Mouse (Mus musculus) gastrocnemius, postnatal 4 days (tissue): ENCODE measurements around the gene 5730409E04Rik. TPM values are rescaled to one million over a fixed set of nuclear protein-coding genes. Genes with fewer than 3 reads are reported as not detected.

Experiments used
- DNase-seq, 2 experiments: peaks; one replicate each; pipeline ENCODE4 v3.0.0; 2021 to 2022; ENCODE audit warnings: low spot score in 2 of 2, mixed read lengths in 2 of 2
- long read RNA-seq, 2 experiments: library from polyadenylated mRNA; stranded (forward); transcript quantifications; one replicate each; pipeline ENCODE4 v2.0.0; 2021
- total RNA-seq, 2 experiments: library from RNA; stranded (reverse); gene quantifications; 2 replicates each; pipeline ENCODE4 v1.2.3; 2021

5730409E04Rik gene
- total RNA-seq = 10 to 100 TPM; 12.4 to 13.0 TPM
- long read RNA-seq, experiment 1 = 0 reads
- long read RNA-seq, experiment 2, partial matches to known transcripts = 0 of 1 reads
- long read RNA-seq, experiment 2, other reads (novel, unspliced or antisense) = 1 of 1 reads

GRCm38 (mm10) chr4:126609606-126610181 is at the start of gene 5730409E04Rik:
TSS of gene 5730409E04Rik (plus strand) at chr4:126609818.
- peak; percentile 76 to 84 for DNase-seq

- no peak for DNase-seq
Observed at GRCm38 (mm10) chr4:126563798-126564197, 45.8 kb upstream of the 5730409E04Rik start.

GRCm38 (mm10) chr4:126567243-126567642 is 42.4 kb upstream of the 5730409E04Rik start:
- no peak for DNase-seq

GRCm38 (mm10) chr4:126569783-126570182 is 39.8 kb upstream of the 5730409E04Rik start:
- DNase-seq = no peak

- DNase-seq = no peak
Observed at GRCm38 (mm10) chr4:126576281-126576680, 33.3 kb upstream of the 5730409E04Rik start.

- DNase-seq = no peak
Observed at GRCm38 (mm10) chr4:126577920-126578319, 31.7 kb upstream of the 5730409E04Rik start.

- DNase-seq = no peak
Observed at GRCm38 (mm10) chr4:126579077-126579476, 30.5 kb upstream of the 5730409E04Rik start.

GRCm38 (mm10) chr4:126585739-126586138 is 23.9 kb upstream of the 5730409E04Rik start:
- no peak for DNase-seq

- DNase-seq = no peak
Observed at GRCm38 (mm10) chr4:126592039-126592438, 17.6 kb upstream of the 5730409E04Rik start.

GRCm38 (mm10) chr4:126599971-126600754 is 9.5 kb upstream of the 5730409E04Rik start:
- DNase-seq = peak in 1 of 2 experiments; percentile 50

GRCm38 (mm10) chr4:126601597-126602444 is 7.8 kb upstream of the 5730409E04Rik start:
- DNase-seq = no peak

- no peak for DNase-seq
Observed at GRCm38 (mm10) chr4:126602445-126602762, 7.2 kb upstream of the 5730409E04Rik start.

GRCm38 (mm10) chr4:126604141-126604540 is 5.5 kb upstream of the 5730409E04Rik start:
- no peak for DNase-seq

- no peak for DNase-seq
Observed at GRCm38 (mm10) chr4:126605751-126606150, 3.9 kb upstream of the 5730409E04Rik start.

GRCm38 (mm10) chr4:126611991-126612390 is 2.4 kb downstream of the 5730409E04Rik start:
- DNase-seq = no peak

GRCm38 (mm10) chr4:126616312-126616711 is 6.7 kb downstream of the 5730409E04Rik start:
- DNase-seq = no peak

GRCm38 (mm10) chr4:126619691-126620330 is 10.2 kb downstream of the 5730409E04Rik start:
- peak in 1 of 2 experiments; percentile 23 for DNase-seq

GRCm38 (mm10) chr4:126620349-126620874 is 10.8 kb downstream of the 5730409E04Rik start:
- DNase-seq = no peak

GRCm38 (mm10) chr4:126627021-126627681 is 17.5 kb downstream of the 5730409E04Rik start:
- DNase-seq = no peak

- no peak for DNase-seq
Observed at GRCm38 (mm10) chr4:126631922-126632321, 22.3 kb downstream of the 5730409E04Rik start.
